ENCODE assay signal across 8 mouse cellular contexts in genomic region chr17:46975183-46975582, GRCm38 (mm10). TPM values are rescaled to one million over a fixed set of nuclear protein-coding genes. Genes with fewer than 3 reads are reported as not detected.
DNase-seq lines count a peak whose midpoint lies in the region; TF ChIP-seq lines count a peak whose summit lies in the region.

No protein-coding gene starts in this region.

- H3K36me3 ChIP-seq in spleen, adult 2 months (ENCODE audit: control insufficient read depth, insufficient read depth, low read length), result peaks cover 57% of the 10 kb centered on the region

- no peak overlapping the region for H3K27ac ChIP-seq in spleen, adult 2 months (ENCODE audit: insufficient read depth, low read length)

- TF ChIP-seq CTCF in spleen, adult 2 months (IDR thresholded peaks at IDR 0.05; ENCODE audit: extremely low read depth, insufficient read depth, insufficient read length, insufficient replicate concordance), result peak; percentile 59; the same call in 1 of the 2 replicates

- no peaks in the 10 kb centered on the region for H3K27me3 ChIP-seq in spleen, adult 2 months (ENCODE audit: control insufficient read depth, insufficient read depth, low read length)

- DNase-seq in cerebellum, adult 11-12 months, result peak; percentile 14
- no peak for DNase-seq in cerebellum, adult 9-11 months
- DNase-seq in urinary bladder, adult 18-20 months (ENCODE audit: low spot score in 2 of 2), result peak; percentile 11 to 51
- no peak for DNase-seq in urinary bladder, postnatal 10 days (ENCODE audit: low spot score)
- DNase-seq in embryo, embryonic 10 days (ENCODE audit: low spot score), result peak; percentile 83
- DNase-seq in kidney, adult 9 months, result peak; percentile 68
- DNase-seq in lung, postnatal 14 days, result peak; percentile 73
- DNase-seq in spleen, adult 2 months (ENCODE audit: low read depth in 1 of 2, low spot score in 2 of 2), result peak; percentile 25 to 63

- WGBS in spleen, adult 2 months, result 74% methylated on average over 3 of the region's 3 CpGs

- no peaks in the 10 kb centered on the region for H3K4me1 ChIP-seq in spleen, adult 2 months (ENCODE audit: control insufficient read depth, insufficient read depth, insufficient read length)

- TF ChIP-seq POLR2A in spleen, adult 2 months (IDR thresholded peaks at IDR 0.05; ENCODE audit: low read depth, low read length), result no peak

- no peak overlapping the region for H3K4me3 ChIP-seq in spleen, adult 2 months (ENCODE audit: extremely low read depth, insufficient read depth, insufficient read length)

RNA-seq across cellular contexts. Expression of gene Ubr2, which starts 35.2 kb away (rescaled TPM):
- polyA plus RNA-seq in spleen, adult 2 months (2012; rRNA removed), result 30.8 and 31.3 TPM in 2 replicates

Comparison
In these comparisons a context has a peak if more than half of its experiments do, and no peak if none do; other contexts are left out.
1. DNase-seq: peak in cerebellum, adult 11-12 months (single experiment), urinary bladder, adult 18-20 months (2 of 2), embryo, embryonic 10 days (single experiment), kidney, adult 9 months (single experiment), lung, postnatal 14 days (single experiment) and spleen, adult 2 months (2 of 2); none in cerebellum, adult 9-11 months (single experiment) and urinary bladder, postnatal 10 days (single experiment).